Mouse (Mus musculus) mature B cell (primary cell): ENCODE data around the gene Dlg5.

ENCODE experiments used
- in situ Hi-C: fragments of 300-500 bp; cut with MboI; formaldehyde crosslinking; loops from 2 replicates; pipeline ENCODE4 v1.14.3; 2019

Gene Dlg5

DNA sequence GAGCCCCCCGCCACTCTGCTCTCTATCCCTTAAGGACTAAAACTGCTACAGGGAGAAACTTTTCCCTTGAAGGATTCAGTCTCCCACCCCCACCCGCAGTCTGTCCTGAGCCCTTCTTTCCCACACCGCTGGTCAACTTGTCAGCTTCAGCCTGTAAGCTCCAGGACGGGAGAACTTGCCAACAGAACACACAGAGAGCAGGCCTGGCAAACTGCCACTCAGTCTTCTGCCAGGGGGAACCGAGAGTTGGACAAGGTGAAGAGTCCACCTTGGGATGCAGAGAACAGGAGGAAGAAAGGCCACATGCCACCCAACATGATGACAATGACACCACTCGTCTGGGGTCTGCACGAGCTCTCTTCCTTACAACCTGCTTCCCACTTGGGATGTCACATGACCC, 56.1 kb downstream of the Dlg5 start:
- in situ Hi-C loops, result no loop called here

DNA sequence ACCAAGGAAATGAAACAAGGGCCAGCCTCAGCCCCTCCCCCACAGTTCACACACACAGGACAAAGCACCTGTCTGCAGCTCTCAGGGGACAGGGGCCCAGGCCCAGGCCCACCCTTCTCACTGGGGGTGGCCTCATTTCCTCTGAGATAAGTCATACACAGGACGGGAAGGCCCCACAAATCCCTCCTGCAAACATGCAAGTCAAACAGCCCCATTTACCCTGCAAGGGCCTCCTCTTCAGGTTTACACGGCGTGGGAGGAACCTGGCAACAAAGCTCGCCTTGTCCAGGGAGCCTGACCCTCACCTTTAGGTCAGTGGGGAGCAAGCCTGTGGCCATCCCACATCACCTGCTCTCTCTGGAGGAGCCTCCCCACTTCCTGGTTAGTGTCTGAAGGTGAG, 60.2 kb downstream of the Dlg5 start:
- in situ Hi-C loops, result no loop called here

DNA sequence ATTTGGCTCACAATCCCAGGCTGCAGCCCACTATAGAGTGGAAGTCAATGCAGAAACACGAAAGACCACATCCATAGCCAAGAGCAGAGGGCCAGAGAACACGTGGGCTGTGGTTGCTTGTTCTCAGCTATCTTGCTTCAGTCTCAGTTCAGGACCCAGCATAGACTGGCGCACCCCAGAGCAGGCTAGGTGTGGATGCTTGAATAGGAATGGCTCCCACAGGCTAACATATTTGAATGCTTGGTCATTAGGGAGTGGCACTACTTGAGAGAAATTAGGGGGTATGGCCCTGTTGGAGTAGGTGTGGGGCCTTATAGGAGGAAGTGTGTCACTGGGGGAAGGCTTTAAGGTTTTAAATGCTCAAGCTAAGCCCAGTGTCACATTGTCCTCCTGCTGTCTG, 62.8 kb downstream of the Dlg5 start:
- in situ Hi-C loops, result no loop called here

DNA sequence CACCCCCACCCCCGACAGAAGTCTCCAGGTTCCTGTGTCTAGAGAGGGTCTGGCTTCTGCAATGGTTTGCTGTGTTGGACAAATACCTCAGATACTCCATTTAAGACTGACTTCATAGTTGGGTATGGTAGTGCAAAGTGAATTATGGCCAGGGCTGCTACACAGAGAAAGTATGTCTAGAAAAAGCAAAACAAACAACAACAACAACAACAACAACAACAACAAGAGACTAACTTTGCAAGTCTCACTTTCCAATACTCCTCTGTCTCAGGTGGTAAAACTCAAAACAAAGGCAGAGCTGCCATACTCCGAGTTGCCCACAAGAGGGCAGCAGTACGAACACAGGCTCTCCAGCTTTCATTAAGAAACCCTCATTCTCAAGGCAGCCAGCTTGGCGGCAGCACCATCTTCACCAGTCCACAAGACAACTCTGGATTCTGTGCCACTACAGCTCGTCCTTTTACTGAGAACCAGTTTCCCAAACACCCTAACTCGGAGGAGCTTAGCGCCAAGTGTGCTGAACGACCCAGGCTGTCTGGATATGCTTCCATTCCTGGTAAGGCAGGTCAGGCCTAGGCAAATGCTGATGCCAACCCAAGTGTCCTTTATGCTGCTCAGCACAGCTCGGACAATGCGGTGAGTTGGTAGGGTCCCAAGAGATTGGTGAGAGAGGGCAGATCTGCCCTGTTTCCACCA, 63.8 kb downstream of the Dlg5 start:
- in situ Hi-C loops, result no loop called here

DNA sequence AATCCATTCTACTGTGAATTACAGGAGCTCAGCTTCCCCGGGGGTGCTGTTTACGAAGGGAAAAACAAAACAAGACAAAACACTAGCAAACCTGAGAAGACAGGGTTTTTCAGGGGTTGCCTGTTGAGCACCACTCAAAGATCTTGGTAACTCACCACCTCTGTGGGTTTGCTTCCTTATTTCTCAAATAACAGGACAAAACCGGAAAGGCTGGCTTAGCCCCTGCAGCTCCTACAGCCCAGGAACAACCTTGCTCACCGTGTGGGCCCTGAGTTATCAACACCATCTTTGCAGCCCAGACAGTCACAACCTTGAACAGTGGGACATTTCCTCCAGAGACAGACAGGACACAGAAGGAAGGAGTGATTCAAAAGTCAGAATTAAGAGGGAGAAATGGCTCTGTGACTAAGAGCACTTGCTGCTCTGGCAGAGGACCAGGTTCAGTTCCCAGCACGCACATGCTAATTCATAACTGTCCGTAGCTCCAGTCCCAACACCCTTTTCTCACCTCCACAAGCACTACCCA, 66.2 kb downstream of the Dlg5 start:
- in situ Hi-C loops, result no loop called here

DNA sequence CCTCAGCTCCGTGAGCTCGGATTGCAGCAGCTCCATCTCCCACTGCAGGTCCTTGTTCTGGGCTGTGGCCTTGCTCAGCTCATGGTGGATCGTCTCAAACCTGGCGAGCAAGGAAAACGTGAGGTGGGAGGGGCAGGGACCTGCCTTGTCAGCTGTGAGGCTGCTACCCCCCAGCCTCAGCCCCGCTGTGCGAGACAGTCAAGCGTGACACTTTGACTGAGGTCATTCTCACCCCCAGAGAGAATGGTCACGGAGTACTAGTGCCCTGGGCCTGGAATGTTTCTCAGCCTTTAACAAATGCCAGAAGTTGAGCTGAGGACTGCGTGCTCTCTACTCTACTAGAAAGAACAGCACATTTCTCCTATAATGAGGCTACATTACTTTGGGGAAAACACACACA, 69.1 kb downstream of the Dlg5 start:
- in situ Hi-C loops, result no loop called here

DNA sequence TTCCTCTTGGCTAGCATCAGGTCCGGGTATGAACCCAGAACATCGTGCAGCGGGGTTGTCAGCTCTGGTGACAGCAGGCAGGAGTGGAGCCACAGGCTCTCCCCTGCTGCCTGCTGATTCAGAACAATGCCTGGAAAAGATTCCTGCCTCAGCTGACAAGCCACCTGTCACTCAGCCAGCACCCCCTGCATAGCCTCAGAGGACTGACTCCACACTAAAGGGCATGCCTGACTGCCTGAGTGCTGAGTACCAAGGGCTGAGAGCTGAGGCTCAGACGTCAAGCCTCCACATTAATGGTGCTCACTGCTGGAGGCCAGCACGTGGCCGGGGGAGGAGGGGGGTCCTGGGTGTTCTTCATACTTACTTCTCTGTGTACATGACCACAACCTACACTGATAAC, 72.4 kb downstream of the Dlg5 start:
- in situ Hi-C loops, result no loop called here

DNA sequence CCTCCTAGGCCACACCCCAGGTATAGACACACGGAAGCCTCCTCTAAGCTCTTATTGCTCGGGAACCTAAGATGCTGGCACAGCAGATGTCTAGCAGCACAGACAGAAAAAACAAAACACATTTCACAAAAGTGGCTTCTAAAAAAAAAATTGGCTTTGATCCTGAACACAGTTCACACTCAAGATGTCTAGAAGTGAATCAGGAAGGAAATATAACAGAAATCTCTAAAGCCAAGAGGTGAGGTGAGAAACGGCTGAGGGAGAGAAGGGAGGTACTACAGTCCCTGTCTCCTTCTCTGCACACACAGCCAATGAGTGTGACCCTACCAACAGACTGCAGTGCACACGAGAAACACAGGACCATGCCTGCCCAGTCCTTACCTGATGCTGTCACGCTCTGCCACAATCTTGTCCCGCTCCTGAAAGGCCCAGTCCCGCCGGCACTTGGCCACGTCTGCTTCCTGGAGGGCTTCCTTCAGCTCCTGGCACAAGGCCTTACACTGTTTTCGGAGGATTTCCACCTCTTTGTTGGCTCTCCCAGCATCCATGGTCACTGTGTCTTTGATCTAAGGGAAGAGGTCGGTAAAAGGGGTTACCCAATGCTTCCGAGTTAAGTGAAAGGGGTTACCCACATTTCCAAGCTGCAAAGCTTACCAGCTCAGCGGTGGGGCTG, 73.9 kb downstream of the Dlg5 start:
- in situ Hi-C loops, result no loop called here

DNA sequence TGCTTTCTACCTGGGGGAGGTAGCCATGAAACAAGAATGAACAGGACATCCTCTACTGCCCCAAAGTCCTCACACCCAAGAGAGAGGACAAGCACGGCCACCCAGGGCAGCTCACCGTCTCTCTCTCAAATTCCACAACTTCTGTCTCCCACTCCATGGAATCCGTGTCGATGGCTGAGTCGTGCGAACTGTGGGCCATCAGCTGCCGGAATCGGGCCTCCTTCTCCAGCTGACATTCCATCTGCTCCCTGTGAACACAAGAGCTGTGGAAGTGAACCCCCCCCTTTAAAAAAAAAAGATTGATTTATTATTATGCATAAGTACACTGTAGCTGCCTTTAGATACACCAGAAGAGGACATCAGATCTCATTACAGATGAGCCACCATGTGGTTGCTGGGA, 79.7 kb downstream of the Dlg5 start:
- in situ Hi-C loops, result no loop called here

DNA sequence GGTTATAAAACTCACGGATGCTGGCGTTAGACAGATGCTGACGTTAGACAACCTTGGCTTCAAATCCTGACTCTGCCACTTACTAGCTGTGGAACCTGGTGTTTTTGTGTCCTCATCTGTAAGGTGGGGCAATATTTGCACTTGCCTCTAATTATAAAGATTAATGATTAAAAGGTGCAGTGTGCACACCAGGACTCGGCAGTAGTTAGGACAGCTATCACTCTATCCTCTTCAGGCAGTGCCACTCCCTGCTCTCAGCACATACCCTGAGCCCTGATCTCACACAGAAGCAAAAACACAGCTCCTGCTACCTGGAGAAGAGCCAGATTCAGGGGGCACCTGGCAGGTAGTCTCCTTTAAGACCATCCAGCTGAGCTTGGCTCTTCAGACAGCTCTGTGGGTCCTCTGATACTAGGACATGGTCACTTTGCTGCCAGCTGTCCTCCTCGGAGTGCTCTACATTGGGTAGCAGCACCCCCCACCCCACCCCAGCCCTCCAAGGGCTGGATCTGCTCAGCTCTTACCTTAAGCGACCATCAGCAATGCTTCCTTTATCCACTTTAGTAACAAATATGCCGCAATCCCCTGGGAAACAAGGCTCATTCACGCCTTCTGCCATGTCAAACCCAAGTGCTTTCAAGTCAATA, 80.9 kb downstream of the Dlg5 start:
- in situ Hi-C loops, result no loop called here

DNA sequence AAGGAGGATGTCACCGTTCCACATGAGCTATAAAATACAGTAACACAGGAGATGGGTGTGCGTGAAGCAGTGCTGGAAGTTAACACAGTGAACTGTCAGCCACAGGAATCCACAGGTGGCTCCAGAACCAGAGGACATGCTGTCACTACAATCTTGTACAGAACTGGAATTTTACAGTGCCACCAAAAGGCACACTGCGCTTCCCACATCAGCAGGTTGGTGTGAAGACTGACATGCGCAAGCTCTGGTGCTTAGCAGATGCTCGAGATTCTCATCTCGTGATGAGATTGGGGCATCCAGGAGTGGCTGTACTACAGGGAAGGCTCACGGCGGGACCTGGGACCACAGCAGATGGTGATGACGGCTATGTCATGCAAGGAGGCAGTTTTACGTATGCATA, 82.9 kb downstream of the Dlg5 start:
- in situ Hi-C loops, result no loop called here

DNA sequence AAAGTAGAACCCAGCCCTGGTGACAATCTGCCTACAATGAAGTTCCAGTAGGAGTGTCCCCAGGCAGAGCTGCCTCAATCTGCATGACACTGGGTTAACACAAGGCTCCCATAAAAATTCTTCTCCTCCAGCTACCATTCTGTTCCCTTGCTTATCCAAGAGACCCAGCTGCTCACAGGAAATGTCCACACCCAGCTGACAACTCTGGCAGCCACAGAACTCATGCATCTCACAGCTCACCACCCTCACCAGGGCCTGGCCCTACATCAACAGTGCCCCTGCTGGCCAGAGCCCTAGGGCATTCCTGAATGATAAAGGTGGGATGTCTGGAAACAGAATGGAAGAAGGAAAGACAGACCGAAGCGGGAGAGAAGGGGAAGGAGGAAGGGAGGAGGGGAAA, 96.8 kb downstream of the Dlg5 start:
- in situ Hi-C loops, result no loop called here

DNA sequence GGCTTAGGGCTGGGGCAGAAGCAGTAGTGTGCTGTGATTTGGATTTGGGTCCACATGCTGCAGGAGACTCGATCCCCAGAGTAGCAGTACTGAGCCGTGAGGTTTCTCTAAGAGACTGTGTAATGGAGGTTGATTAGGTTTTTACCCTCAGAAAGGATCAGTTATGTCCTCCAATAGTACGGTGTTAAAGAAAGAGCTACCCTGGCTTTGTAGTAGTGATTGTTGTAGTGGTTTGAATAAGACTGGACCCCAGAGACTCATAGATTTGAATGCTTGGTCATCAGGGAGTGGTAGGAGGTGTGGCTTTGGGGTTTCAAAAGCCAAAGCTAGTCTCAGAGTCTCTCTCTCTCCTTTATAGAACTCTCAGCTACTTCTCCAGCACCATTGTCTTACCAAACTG, 100.9 kb downstream of the Dlg5 start:
- in situ Hi-C loops, result no loop called here

DNA sequence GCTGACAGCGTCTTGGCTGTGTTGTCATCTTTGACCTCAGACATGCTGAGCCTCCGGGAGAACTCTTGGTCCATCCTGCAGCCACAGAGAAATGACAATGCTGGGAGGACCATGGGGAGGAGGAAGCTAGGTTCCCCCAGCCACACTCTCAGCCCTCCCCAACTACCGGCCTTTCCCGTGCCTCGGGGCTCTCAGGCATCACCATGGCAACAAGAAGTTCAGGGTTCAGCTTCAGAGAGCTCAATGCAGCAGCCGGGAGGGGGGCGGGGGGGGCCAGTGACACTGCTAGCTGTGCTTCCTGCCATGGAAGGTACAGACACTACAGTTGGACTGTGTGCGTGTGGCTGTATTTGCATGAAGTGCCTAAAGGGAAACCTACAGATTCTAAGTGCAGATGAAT, 101.3 kb downstream of the Dlg5 start:
- in situ Hi-C loops, result no loop called here

DNA sequence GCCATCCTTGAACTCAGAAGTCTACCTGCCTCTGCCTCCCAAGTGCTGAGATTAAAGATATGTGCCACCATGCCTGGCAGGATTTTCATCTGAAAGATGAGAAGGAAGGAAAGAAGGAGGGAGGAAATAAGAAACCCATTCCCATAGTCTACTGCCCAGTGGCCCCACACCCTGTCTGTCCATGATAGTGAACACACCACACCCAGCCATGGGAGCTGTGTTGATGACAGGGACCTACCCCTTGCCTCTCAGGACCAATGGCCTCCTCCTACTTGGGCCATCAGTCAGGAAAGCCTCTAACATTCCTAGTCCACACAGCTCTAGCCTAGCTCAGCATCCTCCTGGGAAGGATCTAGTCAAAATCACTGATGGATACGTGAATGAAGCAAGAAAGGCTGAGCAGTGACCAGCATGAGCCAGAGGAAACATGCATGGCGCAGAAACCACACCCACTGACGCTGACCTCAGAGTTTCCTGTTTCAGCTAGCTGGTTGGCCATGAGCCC, 102.7 kb downstream of the Dlg5 start:
- in situ Hi-C loops, result no loop called here

DNA sequence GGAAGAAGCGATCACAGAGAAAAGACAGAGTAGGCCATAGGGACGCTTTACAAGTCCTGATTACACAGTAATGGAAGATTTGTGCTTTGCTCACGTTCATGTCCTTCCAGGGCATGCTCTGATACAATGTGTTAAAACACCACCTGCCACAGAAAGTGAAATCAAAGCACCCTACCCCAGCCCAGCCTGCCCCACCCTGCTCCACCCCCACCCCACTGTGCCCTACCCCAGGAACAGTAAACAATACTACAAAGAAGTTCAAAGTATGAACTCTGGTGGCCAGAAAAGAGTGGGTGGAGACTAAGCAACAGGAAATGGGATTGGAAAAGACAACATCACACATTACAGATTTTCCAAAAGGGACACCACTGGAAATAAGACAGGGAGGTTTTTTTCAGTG, 104.0 kb downstream of the Dlg5 start:
- in situ Hi-C loops, result no loop called here

DNA sequence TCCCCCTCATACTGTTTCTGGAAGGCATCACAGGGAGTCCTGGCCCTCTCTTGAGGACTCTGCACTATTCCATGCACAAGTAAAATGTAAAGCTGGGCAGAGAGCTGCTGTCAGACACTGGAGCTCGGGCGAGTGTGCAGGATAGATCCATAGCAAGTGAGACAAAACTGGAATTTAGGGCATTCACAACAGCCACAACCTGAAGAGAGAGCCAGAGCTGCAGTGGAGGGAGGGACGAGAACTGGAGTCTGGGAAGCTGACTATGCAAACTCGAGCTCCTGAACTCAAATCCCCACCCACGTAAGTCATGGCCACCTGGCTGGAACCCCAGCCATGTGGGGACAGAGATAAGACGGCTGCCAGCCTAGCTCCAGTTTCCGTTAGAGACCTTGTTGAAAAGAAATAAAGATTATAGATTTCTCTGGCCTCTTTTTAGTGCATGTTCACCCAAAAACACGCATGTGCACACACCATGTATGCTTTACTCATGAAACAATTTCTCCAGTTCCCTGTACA, 105.4 kb downstream of the Dlg5 start:
- in situ Hi-C loops, result no loop called here

DNA sequence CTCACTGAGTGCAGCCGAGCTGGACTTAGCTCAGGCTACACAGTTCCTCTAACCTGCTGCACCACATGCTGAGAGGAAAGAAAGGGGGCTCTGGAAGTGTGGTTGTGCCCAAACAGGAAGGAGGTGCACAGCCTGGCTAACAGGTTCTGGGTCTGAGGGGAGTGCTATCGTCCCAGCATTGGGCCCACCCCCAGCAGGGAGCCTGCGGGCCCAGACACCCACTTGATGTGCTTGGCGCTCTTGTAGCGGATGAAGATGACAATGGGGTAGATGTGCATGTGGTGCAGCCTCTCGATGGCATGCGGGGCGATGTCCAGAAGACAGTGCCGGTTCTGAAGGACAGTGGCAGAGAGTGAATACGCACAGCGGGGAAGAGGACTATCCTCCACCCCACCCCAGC, 108.8 kb downstream of the Dlg5 start:
- in situ Hi-C loops, result no loop called here

DNA sequence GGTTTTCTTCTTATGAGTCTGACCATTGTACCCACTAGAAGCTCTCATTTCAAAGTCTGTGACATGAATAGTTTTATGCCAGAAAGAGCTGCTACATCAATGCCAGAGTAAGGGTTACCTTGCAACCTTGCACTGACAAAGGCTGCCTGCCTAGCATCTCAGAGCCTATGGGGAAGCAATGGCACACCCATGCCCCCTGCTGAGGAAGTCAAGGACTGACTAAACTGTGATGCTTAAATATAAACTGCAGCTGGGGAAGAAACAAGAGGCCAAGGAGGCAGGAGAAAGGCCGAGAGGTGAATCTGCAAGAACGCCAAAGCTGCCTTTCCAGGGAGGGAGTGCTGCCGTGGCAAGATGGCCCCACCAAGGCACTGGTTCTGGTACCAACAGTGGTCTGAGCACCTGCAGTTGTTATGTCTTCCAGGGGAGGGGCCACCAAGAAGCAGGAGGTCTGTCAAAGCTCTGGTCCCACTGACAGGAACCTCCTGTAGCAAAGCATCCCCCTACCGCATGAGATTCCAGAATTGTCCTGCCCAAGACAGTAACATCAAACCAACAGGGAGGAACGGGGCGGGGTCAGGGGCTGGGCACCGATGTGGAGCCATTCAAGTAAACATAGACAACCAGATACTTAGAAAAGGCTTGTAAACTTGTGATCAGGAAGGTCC, 111.0 kb downstream of the Dlg5 start:
- in situ Hi-C loops, result no loop called here

DNA sequence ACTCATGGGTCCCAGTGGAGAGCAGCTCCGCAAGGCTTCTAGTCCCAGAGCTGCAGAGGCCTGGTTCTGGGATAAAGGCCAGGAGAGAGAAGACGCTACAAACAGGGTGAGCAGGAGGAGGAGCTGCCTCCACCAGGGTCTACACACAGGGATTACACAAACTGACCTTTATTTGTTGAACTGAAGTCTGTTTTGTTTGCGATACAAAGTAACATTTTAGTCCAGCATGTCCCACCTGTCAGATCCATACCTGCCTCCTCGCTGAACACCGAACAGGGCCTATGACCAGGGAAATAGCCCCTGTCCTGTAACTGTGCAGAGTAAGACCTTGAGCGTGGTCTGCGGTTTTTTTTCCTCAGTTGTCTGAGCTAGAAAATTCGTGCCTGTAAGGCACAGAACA, 111.9 kb downstream of the Dlg5 start:
- in situ Hi-C loops, result no loop called here

DNA sequence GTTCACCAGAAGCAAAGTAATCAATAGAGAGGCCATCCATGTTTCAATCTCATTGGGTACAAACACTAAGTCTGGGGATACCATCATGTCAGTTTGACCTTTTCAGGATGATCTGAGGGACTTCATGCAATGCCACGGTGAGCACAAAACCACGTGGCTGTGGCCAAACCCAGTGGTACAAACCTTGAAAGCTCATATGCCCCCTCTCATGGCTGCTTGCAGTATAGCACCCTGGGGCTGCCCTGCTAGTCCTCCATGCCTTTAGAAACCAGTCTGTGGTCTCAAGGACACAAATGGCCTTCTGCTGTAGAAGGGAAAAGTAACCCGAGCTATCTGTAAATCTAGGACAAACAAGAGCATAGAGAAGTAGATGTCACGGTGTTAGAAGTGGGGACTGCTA, 113.6 kb downstream of the Dlg5 start:
- in situ Hi-C loops, result no loop called here

DNA sequence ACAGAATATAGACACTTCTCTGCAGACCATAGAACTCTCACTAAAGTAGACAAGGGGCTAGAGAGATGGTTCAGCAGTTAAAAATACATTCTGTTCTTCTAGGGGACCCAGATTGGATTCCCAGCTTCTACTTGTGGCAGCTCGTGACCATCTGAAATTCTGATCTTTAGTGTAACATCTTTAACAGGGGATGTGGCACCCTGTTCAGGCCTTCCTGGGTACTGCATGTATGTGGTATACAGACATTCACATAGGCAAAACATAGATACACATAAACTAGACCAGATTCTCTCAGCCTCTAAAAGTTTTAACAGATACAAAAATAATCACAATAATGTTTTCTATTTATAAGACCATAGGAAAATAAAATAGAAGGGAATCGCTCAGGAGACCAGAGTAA, 120.7 kb downstream of the Dlg5 start:
- in situ Hi-C loops, result no loop called here
